Mouse (Mus musculus) hindbrain, embryonic 12.5 days (tissue): ENCODE measurements around the gene Sox2. TPM values are rescaled to one million over a fixed set of nuclear protein-coding genes. Genes with fewer than 3 reads are reported as not detected.
A peak's percentile ranks its signal among the peaks of the same experiment; 100 is the strongest.

Experiments used
- ATAC-seq: fragments of 200-750 bp; cut with Nextera tagmentation; 2 replicates; pipeline ENCODE4 v1.8.0; 2017; ENCODE audit warnings: moderate TSS enrichment; ENCODE audit not compliant: low FRiP score
- H3K27ac ChIP-seq: fragments of 300-500 bp; sonication (generic); 2 replicates; pipeline ENCODE4 v1.5.1; 2016; ENCODE audit warnings: mild to moderate bottlenecking
- H3K27me3 ChIP-seq: fragments of 300-500 bp; sonication (generic); 2 replicates; pipeline ENCODE4 v1.6.1; 2016; ENCODE audit warnings: mild to moderate bottlenecking
- H3K36me3 ChIP-seq: fragments of 300-500 bp; sonication (generic); 2 replicates; pipeline ENCODE4 v1.6.1; 2016; ENCODE audit warnings: mild to moderate bottlenecking
- H3K4me1 ChIP-seq: fragments of 300-500 bp; sonication (generic); 2 replicates; pipeline ENCODE4 v1.6.1; 2016
- H3K4me2 ChIP-seq: fragments of 300-500 bp; sonication (generic); replicated peaks from 2 replicates; pipeline ENCODE4 v1.6.1; 2016; ENCODE audit warnings: mild to moderate bottlenecking
- H3K4me3 ChIP-seq: fragments of 300-500 bp; sonication (generic); 2 replicates; pipeline ENCODE4 v1.5.1; 2016; ENCODE audit warnings: mild to moderate bottlenecking
- H3K9ac ChIP-seq: fragments of 300-500 bp; sonication (generic); 2 replicates; pipeline ENCODE4 v1.6.1; 2016; ENCODE audit warnings: mild to moderate bottlenecking, moderate library complexity
- H3K9me3 ChIP-seq: fragments of 300-500 bp; sonication (generic); replicated peaks from 2 replicates; pipeline ENCODE4 v1.6.1; 2016; ENCODE audit warnings: mild to moderate bottlenecking
- WGBS: fragments of 180-500 bp; shearing (Covaris S2); methylation state at CpG from one replicate; pipeline ENCODE4 v1.1.7; 2016; 5-methylcytosine and 5-hydroxymethylcytosine counted together
- polyA plus RNA-seq: library from polyadenylated mRNA; unstranded; fragments of >200 nt; fragmentation: Nextera tagmentation; extraction: Ambion mirVana; gene quantifications from 2 replicates; pipeline ENCODE4 v1.2.1, GENCODE M21; 2016

The Sox2 gene
- polyA plus RNA-seq, 1 experiment from 2014 or later: 39.5 TPM

DNA sequence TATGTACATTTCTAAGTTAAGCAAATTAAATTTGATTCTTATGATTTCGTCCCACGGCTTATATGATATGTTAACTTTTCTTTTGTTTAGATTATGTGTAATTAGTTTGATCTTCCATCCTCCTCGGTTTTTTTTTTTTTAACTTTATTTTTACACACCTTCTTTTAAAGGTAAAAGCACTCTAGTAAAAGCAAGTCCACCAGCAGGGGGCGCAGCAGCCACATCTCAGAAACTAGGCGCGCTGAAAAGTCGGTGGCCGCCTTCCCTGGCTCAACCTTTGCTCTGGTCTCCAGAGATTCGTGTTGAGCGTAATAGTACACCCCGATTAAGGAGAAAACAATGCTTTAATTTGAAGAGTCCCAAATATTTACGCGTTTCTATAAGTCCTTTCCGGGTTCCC, 2.5 kb upstream of the Sox2 start:
- no peaks in the 10 kb centered on the region for H3K9me3 ChIP-seq
- no peak overlapping the region for H3K9ac ChIP-seq
- H3K4me3 ChIP-seq: no peak overlapping the region
- peak overlapping the region; percentile 85 for H3K27ac ChIP-seq
- no peak for ATAC-seq
- WGBS: under 1% methylated on average over 14 of the region's 14 CpGs
- H3K27me3 ChIP-seq: peaks cover 40% of the 10 kb centered on the region
- H3K36me3 ChIP-seq: no peaks in the 10 kb centered on the region
- peaks cover 31% of the 10 kb centered on the region for H3K4me1 ChIP-seq
- H3K4me2 ChIP-seq: peak overlapping the region; percentile 66

DNA sequence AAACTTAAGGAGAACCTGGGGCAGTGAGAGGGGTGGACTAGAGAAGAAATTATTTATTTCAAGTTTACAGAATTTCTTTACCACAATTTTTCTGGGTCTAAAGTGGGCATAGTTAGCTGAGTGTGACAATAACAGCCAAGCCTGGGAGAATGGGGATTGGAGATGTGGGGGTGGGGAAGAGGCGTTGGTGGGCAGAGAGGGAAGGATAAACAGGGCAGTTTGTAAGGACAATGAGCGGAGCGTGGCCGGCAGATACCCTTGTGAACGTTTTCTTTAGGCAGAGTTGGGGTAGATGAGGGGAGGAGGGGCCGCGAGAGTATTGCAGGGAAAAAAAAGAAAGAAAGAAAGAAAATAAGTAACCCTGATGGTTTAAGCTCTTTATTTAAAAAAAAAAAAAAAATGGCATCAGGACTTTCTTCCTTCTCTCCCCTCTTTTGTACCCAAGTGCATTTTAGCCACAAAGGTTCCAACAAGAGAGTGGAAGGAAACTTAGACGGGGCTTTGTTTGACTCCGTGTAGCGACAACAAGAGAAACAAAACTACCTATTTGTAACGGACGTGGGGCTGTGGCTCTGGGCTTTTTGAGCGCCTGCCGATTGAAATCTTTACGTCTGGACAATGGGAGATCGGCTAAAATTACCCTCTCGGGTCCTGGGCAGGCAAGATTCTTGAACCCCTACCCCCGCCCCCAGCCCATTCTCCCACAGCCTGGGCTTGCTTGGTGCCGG, 1.9 kb upstream of the Sox2 start:
- under 1% methylated on average over 19 of the region's 19 CpGs for whole genome bisulfite sequencing
- Histone ChIP-seq H3K9me3 (no peaks in the 10 kb centered on the region), H3K27me3 (peaks cover 34% of the 10 kb centered on the region), H3K4me3 (peak overlapping the region; percentile 52), H3K4me1 (peaks cover 28% of the 10 kb centered on the region), H3K9ac (peak overlapping the region; percentile 63), H3K36me3 (no peaks in the 10 kb centered on the region), H3K27ac (peak overlapping the region; percentile 85), H3K4me2 (peak overlapping the region; percentile 66)
- no peak for ATAC-seq

- Histone ChIP-seq H3K9me3 (no peaks in the 10 kb centered on the region), H3K4me3 (peak overlapping the region; percentile 52), H3K36me3 (no peaks in the 10 kb centered on the region), H3K27ac (peak overlapping the region; percentile 85), H3K4me2 (peak overlapping the region; percentile 66), H3K9ac (peak overlapping the region; percentile 63), H3K27me3 (peaks cover 26% of the 10 kb centered on the region), H3K4me1 (peaks cover 27% of the 10 kb centered on the region)
- WGBS: 2% methylated on average over 49 of the region's 50 CpGs
- peak; percentile 74 for ATAC-seq
Observed at GRCm38 (mm10) chr3:34648833-34649719, 1.1 kb upstream of the Sox2 start.

DNA sequence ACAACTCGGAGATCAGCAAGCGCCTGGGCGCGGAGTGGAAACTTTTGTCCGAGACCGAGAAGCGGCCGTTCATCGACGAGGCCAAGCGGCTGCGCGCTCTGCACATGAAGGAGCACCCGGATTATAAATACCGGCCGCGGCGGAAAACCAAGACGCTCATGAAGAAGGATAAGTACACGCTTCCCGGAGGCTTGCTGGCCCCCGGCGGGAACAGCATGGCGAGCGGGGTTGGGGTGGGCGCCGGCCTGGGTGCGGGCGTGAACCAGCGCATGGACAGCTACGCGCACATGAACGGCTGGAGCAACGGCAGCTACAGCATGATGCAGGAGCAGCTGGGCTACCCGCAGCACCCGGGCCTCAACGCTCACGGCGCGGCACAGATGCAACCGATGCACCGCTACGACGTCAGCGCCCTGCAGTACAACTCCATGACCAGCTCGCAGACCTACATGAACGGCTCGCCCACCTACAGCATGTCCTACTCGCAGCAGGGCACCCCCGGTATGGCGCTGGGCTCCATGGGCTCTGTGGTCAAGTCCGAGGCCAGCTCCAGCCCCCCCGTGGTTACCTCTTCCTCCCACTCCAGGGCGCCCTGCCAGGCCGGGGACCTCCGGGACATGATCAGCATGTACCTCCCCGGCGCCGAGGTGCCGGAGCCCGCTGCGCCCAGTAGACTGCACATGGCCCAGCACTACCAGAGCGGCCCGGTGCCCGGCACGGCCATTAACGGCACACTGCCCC, 586 bp downstream of the Sox2 start:
- peak overlapping the region; percentile 66 for H3K4me2 ChIP-seq
- under 1% methylated on average over 67 of the region's 67 CpGs for WGBS
- peak overlapping the region; percentile 52 for H3K4me3 ChIP-seq
- H3K36me3 ChIP-seq: no peaks in the 10 kb centered on the region
- H3K27me3 ChIP-seq: peaks cover 18% of the 10 kb centered on the region
- peaks cover 27% of the 10 kb centered on the region for H3K4me1 ChIP-seq
- H3K9me3 ChIP-seq: no peaks in the 10 kb centered on the region
- H3K27ac ChIP-seq: peak overlapping the region; percentile 94
- peak overlapping the region; percentile 87 for H3K9ac ChIP-seq
- ATAC-seq: peak; percentile 13; the same call in 1 of the 2 replicates

- H3K27me3 ChIP-seq: peaks cover 18% of the 10 kb centered on the region
- H3K4me1 ChIP-seq: peaks cover 32% of the 10 kb centered on the region
- H3K36me3 ChIP-seq: no peaks in the 10 kb centered on the region
- 1% methylated on average over 26 of the region's 26 CpGs for WGBS
- peak overlapping the region; percentile 94 for H3K27ac ChIP-seq
- H3K4me3 ChIP-seq: peak overlapping the region; percentile 52
- peak overlapping the region; percentile 66 for H3K4me2 ChIP-seq
- no peak for ATAC-seq
- H3K9ac ChIP-seq: peak overlapping the region; percentile 87
- no peaks in the 10 kb centered on the region for H3K9me3 ChIP-seq
Observed at GRCm38 (mm10) chr3:34651486-34652170, 1.4 kb downstream of the Sox2 start.

- peak overlapping the region; percentile 40 for H3K4me3 ChIP-seq
Observed at GRCm38 (mm10) chr3:34652616-34653015, 2.4 kb downstream of the Sox2 start.

DNA sequence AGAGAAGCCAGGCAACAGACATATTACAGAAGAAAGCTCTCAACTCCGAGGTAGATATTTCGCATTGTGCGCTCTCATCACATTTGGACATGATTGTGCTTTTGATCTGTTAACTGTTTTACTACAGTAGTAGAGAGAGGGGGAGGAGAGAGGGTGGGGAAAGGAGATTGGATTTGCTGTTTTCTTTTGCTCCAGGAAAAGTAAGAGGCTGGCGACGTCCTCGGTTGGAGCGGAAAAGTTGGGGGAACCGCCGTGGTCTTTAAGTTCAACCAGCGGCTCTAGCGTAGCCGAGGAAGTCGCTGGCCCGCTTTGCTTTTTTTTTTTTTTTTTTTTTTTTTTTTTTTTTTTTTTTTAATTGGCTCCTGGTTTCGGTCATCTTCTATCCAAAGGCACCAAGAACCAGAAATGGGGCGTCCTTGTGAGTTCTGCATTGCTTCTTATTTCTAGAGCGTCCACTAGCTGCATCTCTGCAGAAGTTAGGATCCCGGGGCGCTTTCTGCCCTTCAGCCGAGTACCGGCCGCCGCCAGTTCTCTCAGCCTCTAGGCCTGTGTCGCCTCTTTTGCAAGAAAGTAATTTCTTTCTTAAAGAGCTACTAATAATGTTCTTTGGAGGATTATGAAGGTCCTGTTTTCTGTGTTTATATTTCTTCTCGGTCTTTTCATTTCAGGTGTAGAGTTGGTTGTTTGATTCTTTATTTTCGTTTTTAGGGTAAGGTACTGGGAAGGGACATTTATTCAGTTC, 3.2 kb downstream of the Sox2 start:
- ATAC-seq: no peak
- Histone ChIP-seq H3K4me2 (peak overlapping the region; percentile 51), H3K27me3 (peaks cover 31% of the 10 kb centered on the region), H3K4me3 (peak overlapping the region; percentile 40), H3K27ac (peak overlapping the region; percentile 86), H3K9ac (peak overlapping the region; percentile 55), H3K4me1 (peaks cover 44% of the 10 kb centered on the region), H3K36me3 (no peaks in the 10 kb centered on the region), H3K9me3 (no peaks in the 10 kb centered on the region)
- under 1% methylated on average over 26 of the region's 26 CpGs for WGBS

More at GRCm38 (mm10) chr3:34652616-34653015, 2.4 kb downstream of the Sox2 start:
- Histone ChIP-seq H3K27me3 (peaks cover 27% of the 10 kb centered on the region), H3K4me2 (peak overlapping the region; percentile 51), H3K36me3 (no peaks in the 10 kb centered on the region), H3K4me1 (peaks cover 41% of the 10 kb centered on the region), H3K27ac (peak overlapping the region; percentile 86), H3K9ac (peak overlapping the region; percentile 55), H3K9me3 (no peaks in the 10 kb centered on the region)
- WGBS: under 1% methylated on average over 14 of the region's 14 CpGs
- no peak for ATAC-seq

DNA sequence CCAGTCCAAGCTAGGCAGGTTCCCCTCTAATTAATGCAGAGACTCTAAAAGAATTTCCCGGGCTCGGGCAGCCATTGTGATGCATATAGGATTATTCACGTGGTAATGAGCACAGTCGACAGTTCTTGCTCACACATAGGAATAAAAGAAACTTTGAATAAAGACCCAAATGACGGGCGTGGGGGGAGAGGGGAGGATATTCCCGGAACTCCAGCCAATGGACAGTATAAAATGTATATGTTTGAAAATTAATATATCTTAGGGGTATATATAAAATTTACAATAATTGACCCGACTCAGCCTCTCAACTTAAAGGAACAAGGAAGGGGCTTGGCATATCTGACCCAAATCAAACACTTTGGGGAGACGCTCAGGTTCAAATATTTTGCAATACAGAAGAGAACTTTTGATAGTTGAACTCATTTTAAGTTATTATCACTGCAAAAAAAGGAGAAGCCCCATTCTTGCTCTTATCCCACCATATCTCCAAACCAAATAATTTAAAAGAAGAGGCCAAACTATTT, 3.8 kb downstream of the Sox2 start:
- no peak for ATAC-seq
- no peaks in the 10 kb centered on the region for H3K9me3 ChIP-seq
- no peaks in the 10 kb centered on the region for H3K36me3 ChIP-seq
- peaks cover 30% of the 10 kb centered on the region for H3K27me3 ChIP-seq
- peak overlapping the region; percentile 55 for H3K9ac ChIP-seq
- H3K27ac ChIP-seq: peak overlapping the region; percentile 86
- 2% methylated on average over 9 of the region's 9 CpGs for WGBS
- H3K4me1 ChIP-seq: peaks cover 42% of the 10 kb centered on the region
- H3K4me2 ChIP-seq: peak overlapping the region; percentile 51
- peak overlapping the region; percentile 40 for H3K4me3 ChIP-seq

DNA sequence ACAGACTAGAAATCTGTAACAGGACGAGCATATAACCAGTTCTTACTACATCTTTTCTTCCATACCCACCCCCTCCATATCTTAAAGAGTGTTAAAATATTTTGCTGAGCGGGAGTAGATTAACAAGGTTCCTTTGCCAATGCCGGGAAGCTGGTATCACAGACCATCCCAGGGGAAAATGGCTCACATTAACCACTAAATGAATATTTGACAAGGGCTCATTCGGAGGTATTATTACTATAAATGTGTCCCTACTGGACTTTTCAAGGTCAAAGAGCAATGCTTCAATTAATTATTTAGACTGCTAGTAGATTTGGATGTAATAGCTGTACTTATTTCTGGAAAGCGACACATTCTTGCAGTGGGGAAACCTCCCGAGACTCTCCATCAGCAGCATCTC, 4.6 kb downstream of the Sox2 start:
- 7% methylated on average over 6 of the region's 6 CpGs for WGBS
- ATAC-seq: no peak
- H3K36me3 ChIP-seq: no peaks in the 10 kb centered on the region
- H3K9ac ChIP-seq: peak overlapping the region; percentile 55
- no peaks in the 10 kb centered on the region for H3K9me3 ChIP-seq
- H3K4me1 ChIP-seq: peaks cover 38% of the 10 kb centered on the region
- H3K27me3 ChIP-seq: peaks cover 26% of the 10 kb centered on the region
- peak overlapping the region; percentile 51 for H3K4me2 ChIP-seq
- peak overlapping the region; percentile 40 for H3K4me3 ChIP-seq
- peak overlapping the region; percentile 86; the same call in 1 of the 2 replicates for H3K27ac ChIP-seq

DNA sequence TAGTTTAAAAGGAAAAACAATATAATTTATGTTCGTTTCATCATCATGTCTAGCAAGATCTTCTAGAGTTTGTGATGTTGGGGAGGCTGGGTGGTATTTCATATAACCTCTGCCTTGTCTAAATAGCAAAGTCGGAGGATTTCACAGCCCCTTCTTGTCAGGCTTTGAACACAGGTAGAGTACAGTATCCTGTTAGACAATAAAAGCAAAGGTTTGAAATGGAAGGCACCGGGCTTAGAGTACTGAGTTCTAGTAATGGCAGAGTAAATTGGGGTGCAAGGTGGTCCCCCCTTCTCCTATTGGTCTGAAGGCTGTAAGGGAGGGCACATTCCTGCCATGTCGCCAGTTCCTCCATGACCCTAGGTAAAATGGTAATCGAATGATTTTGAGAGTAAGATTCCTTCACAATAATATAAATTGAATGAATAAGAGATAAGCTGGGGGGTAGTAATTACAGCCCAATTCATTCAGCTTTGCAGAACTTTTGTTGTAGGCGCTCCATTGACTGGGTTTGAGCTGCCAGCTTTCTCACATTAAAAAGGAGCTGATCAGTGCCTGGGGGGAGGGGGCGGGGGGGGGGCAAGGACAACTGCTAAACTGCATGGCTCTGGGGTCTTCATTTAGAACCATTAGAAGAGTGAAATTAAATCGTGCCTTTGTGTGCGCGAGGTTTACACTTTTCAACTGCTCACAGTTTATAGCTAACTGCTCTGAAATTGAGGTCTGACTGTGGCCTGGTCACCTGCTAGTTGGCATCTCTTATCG, 5.3 kb downstream of the Sox2 start:
- H3K9me3 ChIP-seq: no peaks in the 10 kb centered on the region
- peaks cover 30% of the 10 kb centered on the region for H3K27me3 ChIP-seq
- peak overlapping the region; percentile 51 for H3K4me2 ChIP-seq
- H3K9ac ChIP-seq: peak overlapping the region; percentile 55
- peak overlapping the region; percentile 62; the same call in 1 of the 2 replicates for H3K27ac ChIP-seq
- no peaks in the 10 kb centered on the region for H3K36me3 ChIP-seq
- 5% methylated on average over 11 of the region's 11 CpGs for WGBS
- ATAC-seq: no peak
- H3K4me3 ChIP-seq: peak overlapping the region; percentile 40
- peaks cover 39% of the 10 kb centered on the region for H3K4me1 ChIP-seq
